Mouse (Mus musculus) kidney, adult 8-10 months (tissue): Measurements from ENCODE around the gene Fam163b.
A peak's percentile ranks its signal among the peaks of the same experiment; 100 is the strongest.

Experiments used
- DNase-seq, 2 experiments: peaks; one replicate each; pipeline ENCODE4 v3.0.0; 2022

Fam163b gene

GRCm38 (mm10) chr2:27126496-27126895 lies 15.8 kb downstream of the Fam163b start:
- no peak for DNase-seq

- peak in 1 of 2 experiments; percentile 47 for DNase-seq
Measured at GRCm38 (mm10) chr2:27125979-27126378, 16.3 kb downstream of the Fam163b start.

- DNase-seq: no peak
Measured at GRCm38 (mm10) chr2:27123121-27123520, 19.2 kb downstream of the Fam163b start.

GRCm38 (mm10) chr2:27122578-27122977 lies 19.7 kb downstream of the Fam163b start:
- DNase-seq: no peak

GRCm38 (mm10) chr2:27121626-27122355 lies 20.5 kb downstream of the Fam163b start:
- no peak for DNase-seq

- DNase-seq: no peak
Measured at GRCm38 (mm10) chr2:27120241-27120641, 22.1 kb downstream of the Fam163b start.

- no peak for DNase-seq
Measured at GRCm38 (mm10) chr2:27119766-27120165, 22.5 kb downstream of the Fam163b start.

GRCm38 (mm10) chr2:27118452-27118851 lies 23.8 kb downstream of the Fam163b start:
- no peak for DNase-seq

- no peak for DNase-seq
Measured at GRCm38 (mm10) chr2:27114169-27114568, 28.1 kb downstream of the Fam163b start.

- no peak for DNase-seq
Measured at GRCm38 (mm10) chr2:27112585-27112984, 29.7 kb downstream of the Fam163b start.

- no peak for DNase-seq
Measured at GRCm38 (mm10) chr2:27109052-27109451, 33.2 kb downstream of the Fam163b start.

GRCm38 (mm10) chr2:27108144-27108543 lies 34.1 kb downstream of the Fam163b start:
- no peak for DNase-seq

GRCm38 (mm10) chr2:27106816-27107215 lies 35.5 kb downstream of the Fam163b start:
- DNase-seq: no peak

GRCm38 (mm10) chr2:27103554-27103953 lies 38.7 kb downstream of the Fam163b start:
- DNase-seq: no peak

GRCm38 (mm10) chr2:27097776-27098175 lies 44.5 kb downstream of the Fam163b start:
- peak; percentile 37 to 44 for DNase-seq

- no peak for DNase-seq
Measured at GRCm38 (mm10) chr2:27097241-27097656, 45.0 kb downstream of the Fam163b start.

- DNase-seq: peak in 1 of 2 experiments; percentile 28
Measured at GRCm38 (mm10) chr2:27096341-27096981, 45.8 kb downstream of the Fam163b start.

- no peak for DNase-seq
Measured at GRCm38 (mm10) chr2:27095178-27095577, 47.1 kb downstream of the Fam163b start.

- no peak for DNase-seq
Measured at GRCm38 (mm10) chr2:27089238-27089637, 53.1 kb downstream of the Fam163b start.

GRCm38 (mm10) chr2:27088700-27089099 lies 53.6 kb downstream of the Fam163b start:
- no peak for DNase-seq

- peak; percentile 64 to 81 for DNase-seq
Measured at GRCm38 (mm10) chr2:27088071-27088644, 54.1 kb downstream of the Fam163b start.

- DNase-seq: no peak
Measured at GRCm38 (mm10) chr2:27087581-27087980, 54.7 kb downstream of the Fam163b start.

- DNase-seq: no peak
Measured at GRCm38 (mm10) chr2:27086483-27087010, 55.7 kb downstream of the Fam163b start.

- no peak for DNase-seq
Measured at GRCm38 (mm10) chr2:27085801-27086200, 56.5 kb downstream of the Fam163b start.
